Mouse (Mus musculus) cerebellum, adult 11-12 months (tissue): ENCODE results near the gene Cflar.
"Not testable (repeated sequence)": the region's sequence is repeated elsewhere in the genome, so short reads cannot be mapped to it uniquely, and the experiment has no call there.

Source experiments
- DNase-seq: peaks from one replicate; pipeline ENCODE4 v3.0.0; 2022

Gene Cflar

DNA sequence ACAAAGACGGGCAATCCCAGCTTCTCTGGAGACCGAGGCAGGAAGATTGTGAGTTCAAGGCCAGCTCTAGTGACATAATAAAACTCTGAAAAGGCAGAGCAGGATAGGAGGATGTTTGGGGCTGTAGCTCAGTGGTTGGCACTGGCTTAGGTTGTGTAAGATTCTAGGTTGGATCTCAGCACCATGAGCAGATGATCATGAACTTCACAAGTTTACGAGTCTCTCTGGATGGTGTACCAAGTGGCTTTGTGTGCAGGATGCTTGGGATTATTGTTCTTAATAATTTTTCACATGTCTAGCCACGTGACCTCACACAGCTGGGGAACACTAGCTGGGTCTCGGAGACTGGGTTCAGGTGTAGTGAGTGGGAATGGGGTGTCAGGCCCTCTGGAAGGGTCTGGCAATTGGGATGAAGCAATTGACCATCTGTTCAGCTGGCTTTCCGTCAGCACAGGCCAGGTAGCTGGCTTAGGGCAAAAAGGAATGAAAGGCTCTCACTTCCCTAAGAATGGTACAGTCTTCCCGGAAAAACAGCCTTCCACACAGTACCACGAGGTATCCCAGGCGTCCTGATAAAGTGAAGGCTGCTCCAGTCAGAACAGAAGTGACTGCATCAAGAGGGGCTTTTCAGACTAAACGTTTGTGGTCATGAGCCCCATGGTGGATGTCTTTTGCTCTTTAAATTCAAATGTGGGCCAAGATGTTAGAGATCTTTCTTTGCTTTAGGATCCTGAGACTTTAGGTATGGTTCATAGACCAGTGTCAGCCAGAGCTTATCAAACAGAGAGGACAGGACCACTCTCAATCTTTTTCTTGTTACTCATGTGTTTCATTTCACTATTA lies 16.7 kb downstream of the Cflar start:
- DNase-seq, result peak; percentile 81

DNA sequence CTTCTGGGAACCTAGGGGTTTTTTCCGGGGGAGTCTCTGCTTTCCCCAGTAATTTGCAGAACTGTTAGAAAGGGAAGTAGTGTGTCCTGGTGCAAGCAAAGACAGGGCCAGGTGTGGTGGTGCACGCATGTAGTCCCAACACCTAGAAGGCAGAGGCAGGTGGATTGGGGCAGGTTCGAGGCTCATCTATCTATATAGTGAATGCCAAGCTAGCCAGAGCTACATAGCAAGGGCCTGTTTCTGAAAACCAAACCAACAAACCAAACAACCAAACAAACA lies 17.2 kb downstream of the Cflar start:
- DNase-seq, result no peak

DNA sequence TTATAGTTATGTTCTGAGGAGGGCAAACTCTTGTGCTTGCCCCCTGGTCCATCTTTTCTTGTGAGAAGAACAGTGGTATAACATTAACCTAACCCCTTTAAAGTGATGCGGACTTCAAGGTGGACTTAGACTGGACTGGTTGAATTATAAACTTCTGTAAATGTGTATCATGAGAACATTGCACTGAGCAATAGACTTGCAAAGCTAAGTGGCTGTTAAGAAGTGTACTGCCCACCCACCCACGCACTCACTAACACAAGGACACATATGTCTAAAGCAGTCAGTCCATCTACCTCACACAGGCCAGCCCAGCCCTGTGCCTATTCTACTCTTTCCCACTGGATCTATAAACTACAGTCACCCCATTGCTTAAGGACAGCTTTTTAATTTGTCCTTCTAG lies 22.3 kb downstream of the Cflar start:
- DNase-seq, result no peak

DNA sequence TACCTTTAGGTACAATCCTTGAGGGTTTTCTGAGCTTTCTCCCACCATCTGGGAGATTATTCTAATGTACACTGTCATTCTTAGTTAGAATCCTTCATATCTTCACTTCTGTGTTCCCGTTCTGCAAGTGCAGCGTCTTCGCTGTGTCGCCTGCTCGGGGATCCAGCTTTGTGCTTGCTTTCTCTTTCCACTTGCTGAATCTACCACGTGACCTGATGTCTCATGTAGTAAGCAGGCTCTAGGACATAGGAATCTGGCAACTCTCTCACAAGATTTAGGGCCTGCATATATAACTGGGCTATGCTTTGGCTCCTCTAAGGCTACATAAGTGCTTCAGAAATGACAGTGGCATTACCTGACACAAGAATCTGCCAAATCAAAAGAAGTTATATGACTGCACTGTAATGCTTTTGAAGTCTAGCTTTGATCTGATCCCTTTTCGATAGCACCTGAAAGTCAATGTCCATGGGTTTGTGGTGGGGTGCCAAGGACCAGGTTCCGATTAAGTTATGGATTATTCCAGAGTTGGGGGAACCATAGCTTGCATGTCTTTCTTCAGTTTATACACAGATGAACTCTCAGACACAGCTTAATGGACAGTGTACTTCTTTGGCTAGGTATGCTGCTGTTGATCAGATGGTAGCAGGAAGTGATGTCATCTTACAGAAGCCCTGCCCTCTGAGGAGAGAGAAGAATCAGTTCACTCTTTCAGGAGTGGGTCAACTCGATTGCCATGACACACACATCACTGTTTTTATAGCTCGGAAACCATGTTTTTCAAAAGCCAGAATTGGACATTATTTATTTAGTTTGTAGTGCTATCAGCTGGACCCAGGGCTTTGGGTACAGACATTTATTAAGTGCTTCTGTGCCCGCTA lies 23.0 kb downstream of the Cflar start:
- no peak for DNase-seq

DNA sequence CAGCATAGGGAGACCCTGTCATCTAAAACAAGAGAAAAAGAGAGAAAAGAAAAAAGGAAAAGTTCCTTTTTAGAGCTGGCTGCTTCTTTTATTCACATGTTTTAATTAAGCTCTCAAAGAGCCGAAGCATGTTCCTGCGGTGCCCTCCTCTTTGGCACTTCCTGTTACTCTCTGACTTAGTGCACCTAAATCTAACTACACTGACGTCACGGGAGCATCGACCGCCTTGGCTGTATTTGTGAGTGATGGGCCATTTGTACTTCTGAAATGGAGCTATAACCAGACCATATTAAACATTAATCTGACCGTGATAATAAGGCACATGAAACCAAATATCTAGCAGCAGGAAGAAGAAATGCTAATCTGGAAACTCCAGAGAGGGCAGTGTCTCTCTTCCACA lies 24.7 kb downstream of the Cflar start:
- no peak for DNase-seq

DNA sequence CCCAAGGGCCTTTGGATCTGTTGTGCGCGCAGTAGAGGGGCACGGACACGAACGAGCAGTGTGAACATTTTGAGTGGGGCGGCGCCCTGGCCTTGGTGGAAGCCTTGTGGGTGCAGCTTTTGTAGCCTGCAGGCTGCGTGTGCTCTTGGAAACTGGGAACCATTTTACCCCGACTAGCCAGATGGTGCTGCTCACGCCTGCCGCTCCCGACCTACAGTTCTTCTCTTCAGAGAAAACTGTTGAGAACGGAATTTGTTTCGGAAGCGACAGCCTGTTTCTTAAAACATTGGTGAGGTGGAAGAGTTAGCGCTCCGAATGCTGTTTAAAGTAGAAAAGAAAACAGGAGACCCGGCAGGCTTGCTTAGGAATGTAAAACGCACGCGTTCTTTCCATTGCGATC lies 25.7 kb downstream of the Cflar start:
- no peak for DNase-seq

DNA sequence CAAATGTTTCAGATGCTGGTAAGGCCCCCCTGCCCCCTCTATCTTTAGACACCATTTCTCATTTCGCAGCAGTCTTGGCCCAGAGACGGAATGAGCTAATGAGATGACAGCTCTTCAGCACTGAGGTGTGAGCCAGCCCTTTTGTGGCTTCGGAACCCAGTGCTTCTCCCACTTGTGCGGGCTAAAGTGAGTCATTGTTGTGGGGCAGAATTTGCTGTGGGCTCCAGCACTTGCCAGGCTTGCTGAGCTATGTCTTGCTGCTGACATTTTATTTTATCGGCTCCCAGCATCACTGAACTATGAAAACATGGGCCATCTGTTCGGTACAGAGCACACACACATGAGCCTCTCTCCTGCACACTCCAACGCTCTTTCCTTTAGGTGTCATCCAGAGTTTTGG lies 28.2 kb downstream of the Cflar start:
- DNase-seq, result peak; percentile 74

DNA sequence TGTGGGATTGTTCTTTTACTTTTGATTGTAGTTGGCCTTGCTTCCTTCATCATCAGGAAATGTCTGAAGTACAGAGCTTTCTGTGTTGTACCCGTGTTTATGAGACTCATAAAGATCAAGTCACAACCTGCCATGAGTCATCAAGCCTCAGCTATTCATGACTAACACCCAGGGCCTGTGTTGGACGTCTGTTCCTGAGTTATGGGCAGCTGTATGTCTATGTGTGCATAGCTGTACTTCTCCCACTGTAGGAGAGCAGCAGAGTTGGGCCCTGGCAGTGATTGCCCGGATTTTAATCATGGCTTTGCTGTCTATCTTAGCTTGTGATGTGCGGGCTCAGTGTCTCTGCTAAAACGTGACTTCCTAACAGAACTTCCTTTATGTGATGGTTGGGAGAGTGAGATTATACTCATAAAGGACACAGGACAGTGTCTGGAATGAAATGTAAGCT lies 31.3 kb downstream of the Cflar start:
- DNase-seq, result no peak

DNA sequence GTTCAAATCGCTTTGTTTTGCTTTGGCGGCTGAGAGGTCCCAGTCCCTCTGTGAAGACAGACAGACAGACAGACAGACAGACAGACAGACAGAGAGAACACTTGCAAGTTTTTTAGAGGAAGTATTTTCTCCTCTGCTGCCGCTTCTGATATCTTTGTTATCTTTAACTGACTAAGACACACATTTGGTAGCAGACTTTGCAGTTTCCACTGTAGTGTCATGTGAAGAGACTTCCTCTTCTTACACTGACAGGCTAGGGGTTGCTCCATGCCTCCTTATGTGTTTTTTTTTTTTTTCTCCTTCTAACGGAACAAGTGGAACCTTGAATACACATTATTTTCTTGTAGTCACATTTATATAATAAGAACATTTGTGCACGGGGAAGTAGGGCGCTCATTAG lies 31.9 kb downstream of the Cflar start:
- DNase-seq, result no peak

DNA sequence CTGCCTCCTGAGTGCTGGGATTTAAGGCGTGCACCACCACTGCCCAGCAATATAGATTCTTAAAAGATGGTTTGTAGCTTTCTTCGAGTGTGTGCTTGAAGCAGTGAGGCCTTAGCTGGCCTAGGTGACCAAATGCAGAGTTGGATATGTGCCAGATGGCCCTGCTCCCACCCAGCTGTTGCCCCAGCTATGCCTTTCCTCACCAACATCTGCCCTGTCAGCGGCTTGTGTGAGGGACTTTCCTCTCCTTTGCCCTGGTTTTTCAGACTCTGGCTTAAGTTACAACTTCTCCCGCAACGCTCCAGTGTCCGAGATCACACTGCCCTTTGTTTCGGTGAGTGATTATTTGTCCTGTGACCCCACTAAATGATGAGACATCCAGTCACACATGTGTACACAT lies 33.3 kb downstream of the Cflar start:
- DNase-seq, result no peak

DNA sequence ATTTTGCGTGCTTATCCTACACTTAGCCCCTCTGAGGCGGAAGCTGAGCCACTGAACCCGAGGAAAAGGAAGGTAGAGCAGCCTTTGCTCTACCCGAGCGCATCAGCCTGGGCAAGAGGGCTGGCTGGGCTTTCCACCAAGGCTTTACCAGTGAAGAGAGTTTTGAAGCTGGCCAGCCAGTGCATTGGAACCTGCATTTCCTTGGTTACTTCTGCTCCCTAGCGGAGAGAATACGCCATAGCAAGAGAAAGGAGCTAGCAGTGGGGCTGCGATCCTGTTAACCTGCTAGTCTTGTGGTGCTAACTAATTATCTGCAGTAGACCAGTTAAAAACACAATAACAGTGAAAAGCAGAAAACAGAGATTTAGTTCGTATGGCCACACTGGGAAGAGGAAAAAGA lies 35.6 kb downstream of the Cflar start:
- peak; percentile 61 for DNase-seq

DNA sequence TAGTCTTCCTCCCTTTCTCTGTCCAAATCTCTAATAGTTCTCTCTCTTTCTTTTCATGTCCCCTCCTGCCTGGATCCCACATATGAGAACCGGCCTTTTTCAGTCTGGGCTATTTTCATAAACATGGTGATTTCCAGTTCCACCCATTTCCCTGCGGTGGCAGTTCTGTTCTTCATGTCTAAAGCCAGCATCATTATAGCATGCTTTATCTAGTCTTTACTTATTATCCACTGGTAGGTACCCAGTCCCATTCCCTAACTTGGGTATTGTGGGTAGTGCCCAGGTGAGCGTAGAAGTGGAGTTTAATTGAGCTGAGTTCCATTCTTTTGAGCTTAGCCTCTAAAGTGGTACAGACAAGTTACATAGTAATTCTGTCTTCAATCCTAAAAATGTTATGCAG lies 48.1 kb downstream of the Cflar start:
- DNase-seq, result no peak

DNA sequence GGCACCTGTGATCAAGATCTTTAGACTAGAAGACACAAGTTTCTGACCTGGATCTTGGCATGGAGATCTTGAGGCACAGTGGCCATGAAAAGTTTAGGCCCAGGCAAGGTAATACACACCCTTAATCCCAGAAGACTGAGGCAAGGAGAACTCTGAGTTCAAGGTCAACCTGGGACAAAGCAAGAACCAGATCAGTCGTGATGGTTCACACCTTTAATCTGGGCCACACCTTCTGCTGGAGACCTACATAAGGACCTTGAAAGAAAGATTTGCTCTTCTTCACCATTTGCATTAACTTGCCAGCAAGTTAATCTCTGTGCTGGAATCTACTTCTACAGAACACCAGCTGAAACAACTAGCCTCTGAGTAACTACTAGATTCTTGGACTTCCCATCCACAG lies 49.3 kb downstream of the Cflar start:
- DNase-seq, result no peak

DNA sequence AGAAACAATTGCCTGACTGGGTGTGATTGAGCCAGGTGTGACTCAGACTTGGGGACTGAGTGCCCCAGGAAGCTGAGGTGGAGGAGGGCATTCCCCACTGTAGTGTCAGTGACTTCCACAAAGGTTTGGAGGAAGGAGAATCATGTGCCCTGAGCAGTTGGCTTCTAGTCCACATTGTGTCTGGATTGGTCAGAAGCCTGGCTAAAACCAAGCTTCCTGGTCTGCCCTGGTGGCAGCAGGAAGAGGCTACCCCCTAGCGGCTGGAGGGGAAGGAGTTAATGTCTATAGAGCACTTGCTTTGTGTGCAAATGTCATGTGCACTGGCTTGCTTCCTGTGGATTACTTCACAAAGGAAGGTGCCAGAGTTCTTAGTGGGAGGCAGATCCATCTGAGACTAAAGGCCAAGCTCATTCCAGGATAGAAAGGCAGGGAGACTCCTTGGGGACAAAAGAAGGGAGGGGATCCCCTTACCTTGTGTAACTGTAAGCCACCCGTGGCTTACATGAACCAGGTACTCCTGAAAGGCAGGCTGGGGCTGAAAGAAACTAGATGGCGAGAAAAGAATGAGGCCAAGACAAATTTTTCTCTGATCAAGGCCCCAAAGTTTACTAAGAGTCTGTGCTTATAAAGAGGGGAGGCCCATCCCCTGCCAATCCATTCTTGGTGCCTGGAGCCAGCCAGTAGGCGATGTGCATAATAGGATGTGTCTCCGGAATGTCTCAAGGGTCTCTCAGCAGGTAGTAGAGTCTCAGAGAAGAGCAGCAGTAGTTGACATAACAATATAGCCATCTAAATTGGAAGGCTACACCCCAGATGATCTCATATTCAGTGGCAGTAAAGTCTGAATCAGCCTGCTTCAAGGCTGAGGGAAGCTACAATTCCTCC lies 50.3 kb downstream of the Cflar start:
- DNase-seq, result not testable (repeated sequence)

DNA sequence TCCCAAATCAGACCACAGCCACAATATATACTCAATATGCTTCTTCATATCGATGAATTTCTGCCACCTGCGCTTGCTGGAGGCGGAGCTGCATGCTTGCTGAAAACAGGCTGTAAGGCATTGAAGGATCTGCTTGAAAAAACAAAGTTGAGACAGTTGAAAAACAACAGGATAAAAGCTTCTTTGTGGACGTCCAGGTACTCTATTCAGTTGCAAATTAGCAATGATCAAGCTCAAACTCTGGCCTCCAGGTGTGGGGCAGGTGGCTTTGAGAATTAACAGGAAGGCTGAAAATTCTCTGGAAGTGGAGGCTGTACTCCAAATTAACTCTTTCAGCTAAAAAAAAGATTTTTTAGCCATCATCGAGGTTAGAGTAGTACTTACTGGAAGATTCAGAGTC lies 51.3 kb downstream of the Cflar start:
- no peak for DNase-seq

DNA sequence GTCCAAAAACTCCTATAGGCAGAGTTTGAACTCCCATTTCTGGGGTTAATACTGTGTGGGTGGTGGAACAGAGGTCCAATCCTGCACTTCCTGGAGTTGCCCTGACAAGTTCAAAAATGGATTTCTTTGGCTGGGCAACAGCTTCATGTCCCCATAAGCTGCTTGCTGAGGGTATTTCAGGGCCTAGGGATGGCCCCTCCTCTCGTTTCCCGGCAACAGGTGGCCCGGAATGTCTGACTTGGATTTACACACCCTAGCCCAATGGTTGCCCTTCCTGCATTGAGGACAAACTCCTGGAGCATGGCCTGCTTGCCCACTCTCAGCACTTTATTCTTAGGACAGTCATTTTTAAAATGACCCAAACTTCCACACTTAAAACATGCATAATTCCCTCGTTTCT lies 55.1 kb downstream of the Cflar start:
- not testable (repeated sequence) for DNase-seq

DNA sequence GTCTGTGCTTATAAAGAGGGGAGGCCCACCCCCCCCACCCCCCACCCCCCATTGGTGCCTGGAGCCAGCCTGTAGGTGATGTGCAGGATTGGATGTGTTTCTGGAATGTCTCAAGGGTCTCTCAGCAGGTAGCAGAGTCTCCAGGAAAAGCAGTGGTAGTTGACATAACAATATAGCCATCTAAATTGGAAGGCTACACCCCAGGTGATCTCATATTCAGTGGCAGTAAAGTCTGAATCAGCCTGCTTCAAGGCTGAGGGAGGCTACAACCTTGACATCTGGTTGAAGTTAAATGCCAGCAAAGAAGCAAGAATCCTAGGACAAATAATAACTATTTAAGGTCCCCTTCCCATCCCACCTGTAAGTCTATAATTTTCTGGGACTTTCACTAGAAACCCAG lies 57.8 kb downstream of the Cflar start:
- DNase-seq, result no peak

DNA sequence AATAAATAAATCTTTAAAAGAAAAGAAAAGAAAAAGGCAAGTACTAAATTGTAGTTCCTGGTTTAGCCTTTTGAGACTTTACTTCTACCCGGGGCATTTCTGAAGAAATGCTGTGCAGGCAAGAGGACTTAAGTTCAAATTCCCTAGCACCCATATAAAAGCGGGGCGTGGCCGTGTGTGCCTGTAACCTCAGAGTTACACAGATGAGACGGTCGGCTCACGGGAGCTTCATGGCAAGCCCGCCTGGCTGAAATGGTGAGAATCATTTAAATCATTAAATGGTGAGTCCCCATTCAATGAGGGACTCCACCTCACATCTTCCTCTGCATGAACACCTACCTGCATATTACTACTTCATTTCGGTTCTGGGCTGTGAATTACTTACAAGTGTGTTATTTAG lies 58.4 kb downstream of the Cflar start:
- no peak for DNase-seq

DNA sequence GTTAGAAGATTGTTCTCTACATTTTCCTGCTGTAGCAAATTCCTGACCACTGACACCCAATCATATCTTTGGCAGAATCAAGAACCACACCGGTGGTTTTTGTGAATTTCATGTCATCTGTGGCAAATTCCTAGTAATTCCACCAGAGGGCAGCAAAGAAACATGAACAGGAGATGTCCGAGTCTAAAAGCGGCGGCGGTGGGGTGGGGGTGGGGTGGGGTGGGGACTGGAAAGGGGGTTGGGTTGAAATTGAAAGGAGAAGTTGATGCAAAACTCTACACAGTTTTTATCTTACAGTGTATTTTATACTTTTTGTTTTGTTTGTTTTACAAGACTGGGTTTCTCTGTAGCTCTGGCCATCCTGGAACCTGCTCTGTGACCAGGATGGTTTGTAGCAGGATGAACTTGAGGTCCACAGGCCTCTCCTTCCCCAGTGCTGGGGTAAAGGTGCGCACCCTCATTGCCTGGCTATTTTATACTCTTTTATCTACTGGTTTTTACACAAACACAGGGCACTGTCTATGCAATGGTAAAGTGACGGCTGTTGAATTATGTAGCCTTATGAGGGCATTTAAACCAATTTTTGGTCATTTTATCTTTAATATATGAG lies 58.9 kb downstream of the Cflar start:
- DNase-seq, result no peak

DNA sequence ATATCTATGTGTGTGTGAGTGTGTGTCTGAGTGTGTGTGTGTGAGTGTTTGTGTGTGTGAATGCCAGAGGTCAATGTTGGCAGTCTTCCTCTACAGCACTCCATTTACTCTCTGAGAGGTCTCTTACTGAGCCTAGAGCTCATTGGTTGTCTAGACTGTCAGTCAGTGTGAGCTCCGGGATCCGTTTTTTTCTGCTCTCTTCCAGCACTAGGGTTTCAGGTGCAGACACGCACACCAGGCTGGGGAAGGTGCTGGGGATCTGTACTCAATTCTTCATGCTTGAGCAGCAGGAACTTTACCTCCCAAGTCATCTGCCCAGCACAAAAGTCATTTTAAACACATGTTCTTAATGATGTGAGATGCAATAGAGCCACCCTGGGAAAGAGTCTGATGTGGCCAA lies 60.8 kb downstream of the Cflar start:
- no peak for DNase-seq

DNA sequence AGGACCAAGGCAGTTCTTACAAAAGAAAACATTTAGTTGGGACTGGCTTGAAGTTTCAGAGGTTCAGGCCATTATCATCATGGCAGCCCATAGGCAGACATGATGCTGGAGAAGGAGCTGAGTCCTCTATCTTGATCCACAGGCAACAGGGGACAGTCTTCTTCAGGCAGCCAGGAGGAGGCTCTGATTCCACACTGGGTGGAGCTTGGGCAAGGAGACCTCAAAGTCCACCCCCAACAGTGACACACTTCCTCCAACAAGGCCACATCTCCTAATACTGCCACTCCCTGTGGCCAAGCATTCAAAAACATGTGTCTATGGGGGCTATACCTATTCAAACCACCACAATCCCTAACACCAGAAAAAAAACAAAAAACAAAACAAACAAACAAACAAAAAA lies 62.0 kb downstream of the Cflar start:
- DNase-seq, result no peak

DNA sequence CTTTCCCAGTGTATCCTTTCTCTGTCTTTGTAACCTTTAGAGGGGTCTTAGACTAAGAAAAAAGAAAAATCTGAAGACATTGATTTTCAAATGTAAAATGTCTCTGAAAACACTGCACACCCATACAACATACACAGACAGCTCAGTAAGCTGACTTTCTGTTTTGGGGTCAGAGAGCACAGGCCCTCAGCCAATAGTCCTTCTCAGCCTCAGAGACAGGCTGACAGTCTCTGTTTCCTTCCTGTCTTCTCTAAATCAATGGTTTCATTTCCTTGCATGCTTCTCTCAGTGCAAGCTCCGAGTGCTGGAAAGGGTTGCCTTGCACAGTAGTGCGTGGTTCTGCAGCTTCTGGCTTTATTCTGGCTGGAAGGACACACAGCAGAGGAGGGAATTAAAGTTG lies 62.6 kb downstream of the Cflar start:
- no peak for DNase-seq

DNA sequence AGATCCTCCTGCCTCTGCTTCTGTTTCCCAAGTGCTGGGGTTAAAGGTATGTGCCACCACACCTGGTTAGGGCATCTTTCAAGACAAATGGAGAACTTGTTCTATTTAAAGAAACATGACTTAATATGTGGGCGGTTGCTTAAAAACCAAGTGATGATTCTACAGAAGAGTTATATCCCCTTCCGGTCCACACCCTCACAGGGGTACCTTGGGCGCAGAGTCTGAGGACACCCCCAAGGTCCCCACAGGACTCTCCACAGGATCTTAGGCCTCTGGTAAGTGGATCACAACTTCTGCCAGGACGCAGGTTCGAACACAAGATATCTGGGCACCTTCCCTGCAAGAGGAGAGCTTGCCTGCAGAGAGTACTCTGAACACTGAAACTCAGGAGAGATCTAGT lies 64.1 kb downstream of the Cflar start:
- no peak for DNase-seq
